Mouse (Mus musculus): Measurements from ENCODE around the gene Meis2.

The Meis2 gene

GRCm38 (mm10) chr2:116076752-116077480, 11.3 kb upstream of the Meis2 start:
- H3K4me3 ChIP-seq (replicated peaks; ENCODE audit: low read length): no peak overlapping the region
- peaks cover 22% of the 10 kb centered on the region for H3K4me1 ChIP-seq (replicated peaks; ENCODE audit: low read depth, low read length)
- no peaks in the 10 kb centered on the region for H3K36me3 ChIP-seq (ENCODE audit: insufficient read depth, low read length)
- H3K9me3 ChIP-seq (ENCODE audit: low read length): peaks cover 9% of the 10 kb centered on the region
- H3K27me3 ChIP-seq (ENCODE audit: insufficient read depth, low read length): peaks cover 74% of the 10 kb centered on the region
- TF ChIP-seq POU5F1 (IDR thresholded peaks at IDR 0.05; ENCODE audit: borderline replicate concordance, low read length) (no peak), NANOG (IDR thresholded peaks at IDR 0.05; ENCODE audit: borderline replicate concordance, low read length) (no peak), CTCF (conservative IDR thresholded peaks at IDR 0.05; ENCODE audit: low read length) (no peak)

- no peak for TF ChIP-seq POU5F1 (IDR thresholded peaks at IDR 0.05; ENCODE audit: borderline replicate concordance, low read length)
- no peak for TF ChIP-seq CTCF (conservative IDR thresholded peaks at IDR 0.05; ENCODE audit: low read length)
- no peak for TF ChIP-seq NANOG (IDR thresholded peaks at IDR 0.05; ENCODE audit: borderline replicate concordance, low read length)
- peaks cover 79% of the 10 kb centered on the region for H3K27me3 ChIP-seq (ENCODE audit: insufficient read depth, low read length)
- H3K36me3 ChIP-seq (ENCODE audit: insufficient read depth, low read length): no peaks in the 10 kb centered on the region
- H3K9me3 ChIP-seq (ENCODE audit: low read length): no peaks in the 10 kb centered on the region
- H3K4me3 ChIP-seq (replicated peaks; ENCODE audit: low read length): peak overlapping the region; percentile 51
- peaks cover 26% of the 10 kb centered on the region for H3K4me1 ChIP-seq (replicated peaks; ENCODE audit: low read depth, low read length)
Measured at GRCm38 (mm10) chr2:116075902-116076301, 10.3 kb upstream of the Meis2 start.

GRCm38 (mm10) chr2:116075477-116075876, 9.8 kb upstream of the Meis2 start:
- H3K36me3 ChIP-seq (ENCODE audit: insufficient read depth, low read length): no peaks in the 10 kb centered on the region
- H3K27me3 ChIP-seq (ENCODE audit: insufficient read depth, low read length): peaks cover 83% of the 10 kb centered on the region
- H3K4me1 ChIP-seq (replicated peaks; ENCODE audit: low read depth, low read length): peaks cover 26% of the 10 kb centered on the region
- TF ChIP-seq POU5F1 (IDR thresholded peaks at IDR 0.05; ENCODE audit: borderline replicate concordance, low read length): no peak
- no peak for TF ChIP-seq NANOG (IDR thresholded peaks at IDR 0.05; ENCODE audit: borderline replicate concordance, low read length)
- TF ChIP-seq CTCF (conservative IDR thresholded peaks at IDR 0.05; ENCODE audit: low read length): no peak
- H3K4me3 ChIP-seq (replicated peaks; ENCODE audit: low read length): peak overlapping the region; percentile 51
- H3K9me3 ChIP-seq (ENCODE audit: low read length): no peaks in the 10 kb centered on the region

GRCm38 (mm10) chr2:116074726-116075440, 9.2 kb upstream of the Meis2 start:
- TF ChIP-seq NANOG (IDR thresholded peaks at IDR 0.05; ENCODE audit: borderline replicate concordance, low read length): no peak
- no peak for TF ChIP-seq CTCF (conservative IDR thresholded peaks at IDR 0.05; ENCODE audit: low read length)
- TF ChIP-seq POU5F1 (IDR thresholded peaks at IDR 0.05; ENCODE audit: borderline replicate concordance, low read length): no peak
- Histone ChIP-seq H3K9me3 (ENCODE audit: low read length) (no peaks in the 10 kb centered on the region), H3K36me3 (ENCODE audit: insufficient read depth, low read length) (no peaks in the 10 kb centered on the region), H3K4me3 (replicated peaks; ENCODE audit: low read length) (peak overlapping the region; percentile 51), H3K27me3 (ENCODE audit: insufficient read depth, low read length) (peaks cover 88% of the 10 kb centered on the region), H3K4me1 (replicated peaks; ENCODE audit: low read depth, low read length) (peaks cover 26% of the 10 kb centered on the region)

- Histone ChIP-seq H3K9me3 (ENCODE audit: low read length) (no peaks in the 10 kb centered on the region), H3K36me3 (ENCODE audit: insufficient read depth, low read length) (no peaks in the 10 kb centered on the region), H3K27me3 (ENCODE audit: insufficient read depth, low read length) (peaks cover 92% of the 10 kb centered on the region), H3K4me1 (replicated peaks; ENCODE audit: low read depth, low read length) (peaks cover 26% of the 10 kb centered on the region), H3K4me3 (replicated peaks; ENCODE audit: low read length) (no peak overlapping the region)
- TF ChIP-seq CTCF (conservative IDR thresholded peaks at IDR 0.05; ENCODE audit: low read length): no peak
- TF ChIP-seq NANOG (IDR thresholded peaks at IDR 0.05; ENCODE audit: borderline replicate concordance, low read length): no peak
Measured at GRCm38 (mm10) chr2:116074061-116074460, 8.4 kb upstream of the Meis2 start.

GRCm38 (mm10) chr2:116073311-116073904, 7.8 kb upstream of the Meis2 start:
- Histone ChIP-seq H3K9me3 (ENCODE audit: low read length) (no peaks in the 10 kb centered on the region), H3K4me1 (replicated peaks; ENCODE audit: low read depth, low read length) (peaks cover 26% of the 10 kb centered on the region), H3K36me3 (ENCODE audit: insufficient read depth, low read length) (no peaks in the 10 kb centered on the region), H3K27me3 (ENCODE audit: insufficient read depth, low read length) (peaks cover 95% of the 10 kb centered on the region), H3K4me3 (replicated peaks; ENCODE audit: low read length) (no peak overlapping the region)
- TF ChIP-seq CTCF (conservative IDR thresholded peaks at IDR 0.05; ENCODE audit: low read length) (no peak), NANOG (IDR thresholded peaks at IDR 0.05; ENCODE audit: borderline replicate concordance, low read length) (no peak), POU5F1 (IDR thresholded peaks at IDR 0.05; ENCODE audit: borderline replicate concordance, low read length) (no peak)

GRCm38 (mm10) chr2:116072706-116073105, 7.1 kb upstream of the Meis2 start:
- TF ChIP-seq NANOG (IDR thresholded peaks at IDR 0.05; ENCODE audit: borderline replicate concordance, low read length): no peak
- no peak for TF ChIP-seq POU5F1 (IDR thresholded peaks at IDR 0.05; ENCODE audit: borderline replicate concordance, low read length)
- TF ChIP-seq CTCF (conservative IDR thresholded peaks at IDR 0.05; ENCODE audit: low read length): no peak
- Histone ChIP-seq H3K27me3 (ENCODE audit: insufficient read depth, low read length) (peaks cover 96% of the 10 kb centered on the region), H3K4me1 (replicated peaks; ENCODE audit: low read depth, low read length) (peaks cover 30% of the 10 kb centered on the region)

GRCm38 (mm10) chr2:116072321-116072640, 6.6 kb upstream of the Meis2 start:
- H3K4me1 ChIP-seq (replicated peaks; ENCODE audit: low read depth, low read length): peaks cover 33% of the 10 kb centered on the region
- H3K36me3 ChIP-seq (ENCODE audit: insufficient read depth, low read length): no peaks in the 10 kb centered on the region
- H3K9me3 ChIP-seq (ENCODE audit: low read length): no peaks in the 10 kb centered on the region
- TF ChIP-seq CTCF (conservative IDR thresholded peaks at IDR 0.05; ENCODE audit: low read length) (no peak), NANOG (IDR thresholded peaks at IDR 0.05; ENCODE audit: borderline replicate concordance, low read length) (no peak), POU5F1 (IDR thresholded peaks at IDR 0.05; ENCODE audit: borderline replicate concordance, low read length) (no peak)
- no peak overlapping the region for H3K4me3 ChIP-seq (replicated peaks; ENCODE audit: low read length)
- H3K27me3 ChIP-seq (ENCODE audit: insufficient read depth, low read length): peaks cover 95% of the 10 kb centered on the region

More at GRCm38 (mm10) chr2:116072706-116073105, 7.1 kb upstream of the Meis2 start:
- H3K9me3 ChIP-seq (ENCODE audit: low read length): no peaks in the 10 kb centered on the region
- H3K4me3 ChIP-seq (replicated peaks; ENCODE audit: low read length): no peak overlapping the region
- no peaks in the 10 kb centered on the region for H3K36me3 ChIP-seq (ENCODE audit: insufficient read depth, low read length)
